Mouse (Mus musculus): Measurements from ENCODE around the gene Hsd17b1.

GRCm38 (mm10) chr11:101045826-101046225, 32.4 kb upstream of the Hsd17b1 start:
- TF ChIP-seq MAFK (IDR thresholded peaks at IDR 0.05; ENCODE audit: insufficient read depth, low read depth, low read length) (no peak), CHD2 (IDR thresholded peaks at IDR 0.05; ENCODE audit: low read depth, low read length) (no peak), ZC3H11A (IDR thresholded peaks at IDR 0.05; ENCODE audit: borderline replicate concordance, low read depth, low read length) (no peak)

All from ES-E14 (cell line).